In the genomic region with DNA sequence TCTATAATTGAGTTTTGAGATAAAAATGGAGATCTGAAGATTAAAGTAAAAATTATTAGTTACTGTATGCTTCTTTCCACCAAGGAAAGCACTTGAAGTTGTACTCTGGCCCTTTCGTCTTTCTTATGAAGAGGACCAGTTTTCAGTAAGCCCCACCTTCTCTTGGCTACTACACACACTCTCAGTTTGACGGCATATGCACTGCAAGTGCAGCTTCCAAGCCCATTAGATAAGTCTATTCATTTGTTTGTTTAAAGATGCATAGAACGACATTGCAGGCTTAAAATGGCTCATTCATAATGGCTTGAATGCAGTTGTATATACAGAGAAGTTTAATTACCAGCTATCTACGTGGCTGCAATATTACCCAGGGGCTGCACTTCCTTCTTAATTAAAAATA, we compare ENCODE assay signal across 26 mouse cellular contexts.
DNase-seq lines count a peak whose midpoint lies in the region; ATAC-seq and TF ChIP-seq lines count a peak whose summit lies in the region.
"Had no signal": no experiment of that assay in that cellular context is flagged by ENCODE, and none has a peak within 500 bp of the region (broad histone marks: within the 10 kb centered on the region; RNA-seq: fewer than 3 reads in every experiment).

No protein-coding gene starts in this region.

- no peak overlapping the region for H3K27ac ChIP-seq in forebrain, embryonic 13.5 days
- no peak overlapping the region for H3K27ac ChIP-seq in forebrain, embryonic 11.5 days (ENCODE audit: low read depth, low read length)
- H3K27ac ChIP-seq in forebrain, embryonic 16.5 days (ENCODE audit: low read length), result no peak overlapping the region
- H3K27ac ChIP-seq in forebrain, postnatal 0 days (ENCODE audit: low read depth, low read length), result no peak overlapping the region
- no peak overlapping the region for H3K27ac ChIP-seq in neural tube, embryonic 15.5 days (replicated peaks)
- H3K27ac ChIP-seq: embryonic facial prominence, embryonic 13.5 days; embryonic facial prominence, embryonic 15.5 days; forebrain, embryonic 10.5 days had no signal

- no peaks in the 10 kb centered on the region for H3K36me3 ChIP-seq in forebrain, embryonic 13.5 days (ENCODE audit: poor library complexity, severe bottlenecking)
- H3K36me3 ChIP-seq in forebrain, embryonic 11.5 days (ENCODE audit: control insufficient read depth, insufficient read depth, low read length), result no peaks in the 10 kb centered on the region
- no peaks in the 10 kb centered on the region for H3K36me3 ChIP-seq in forebrain, embryonic 16.5 days (ENCODE audit: control insufficient read depth, insufficient read depth)
- no peaks in the 10 kb centered on the region for H3K36me3 ChIP-seq in forebrain, postnatal 0 days (ENCODE audit: insufficient read depth)
- H3K36me3 ChIP-seq in neural tube, embryonic 15.5 days, result no peaks in the 10 kb centered on the region
- H3K36me3 ChIP-seq: embryonic facial prominence, embryonic 13.5 days; embryonic facial prominence, embryonic 15.5 days; forebrain, embryonic 10.5 days; G1E had no signal

- ATAC-seq in forebrain, embryonic 13.5 days, result peak; percentile 65; the same call in 1 of the 2 replicates
- ATAC-seq in forebrain, embryonic 11.5 days (replicated peaks; ENCODE audit: low FRiP score), result no peak
- peak; percentile 61; the same call in 1 of the 2 replicates for ATAC-seq in forebrain, embryonic 16.5 days
- no peak for ATAC-seq in forebrain, postnatal 0 days
- ATAC-seq in neural tube, embryonic 15.5 days (ENCODE audit: low FRiP score), result 0 out of 2 replicates have a peak, but pooled peaks have one; percentile 41
- ATAC-seq: activated CD4-positive, CD25-positive, alpha-beta regulatory T cell, adult 4 months; CD4-positive, CD25-positive, alpha-beta regulatory T cell, adult 4 months; Patski had no signal

- WGBS in forebrain, embryonic 13.5 days, result 23% methylated on average over 4 of the region's 4 CpGs
- WGBS in forebrain, embryonic 11.5 days, result 60% methylated on average over 4 of the region's 4 CpGs
- 14% methylated on average over 4 of the region's 4 CpGs for WGBS in forebrain, embryonic 16.5 days
- WGBS in forebrain, postnatal 0 days, result 21% methylated on average over 4 of the region's 4 CpGs
- 45% methylated on average over 4 of the region's 4 CpGs for WGBS in neural tube, embryonic 15.5 days

- H3K9ac ChIP-seq in forebrain, embryonic 13.5 days, result no peak overlapping the region
- H3K9ac ChIP-seq in forebrain, embryonic 11.5 days (ENCODE audit: low read length), result no peak overlapping the region
- H3K9ac ChIP-seq in forebrain, embryonic 16.5 days (replicated peaks; ENCODE audit: low read depth, low read length), result no peak overlapping the region
- no peak overlapping the region for H3K9ac ChIP-seq in forebrain, postnatal 0 days
- no peak overlapping the region for H3K9ac ChIP-seq in neural tube, embryonic 15.5 days (replicated peaks)
- H3K9ac ChIP-seq: embryonic facial prominence, embryonic 13.5 days; embryonic facial prominence, embryonic 15.5 days had no signal

- H3K27me3 ChIP-seq in forebrain, embryonic 13.5 days, result no peaks in the 10 kb centered on the region
- no peaks in the 10 kb centered on the region for H3K27me3 ChIP-seq in forebrain, embryonic 11.5 days (ENCODE audit: control insufficient read depth, insufficient read depth, low read length)
- H3K27me3 ChIP-seq in forebrain, embryonic 16.5 days (replicated peaks; ENCODE audit: control insufficient read depth, insufficient read depth, low read length), result no peaks in the 10 kb centered on the region
- no peaks in the 10 kb centered on the region for H3K27me3 ChIP-seq in forebrain, postnatal 0 days (ENCODE audit: insufficient read depth, low read length)
- H3K27me3 ChIP-seq in neural tube, embryonic 15.5 days (replicated peaks), result no peaks in the 10 kb centered on the region
- H3K27me3 ChIP-seq: CH12.LX; embryonic facial prominence, embryonic 13.5 days; embryonic facial prominence, embryonic 15.5 days; Patski had no signal

- no peak for TF ChIP-seq CTCF in forebrain, postnatal 0 days (IDR thresholded peaks at IDR 0.05; ENCODE audit: low read depth)

- no peak for DNase-seq in forebrain, embryonic 11.5 days (ENCODE audit: low spot score)
- DNase-seq in forebrain, postnatal 0 days, result no peak
- DNase-seq in neural tube, embryonic 10.5 days (ENCODE audit: extremely low spot score, low spot score), result no peak
- DNase-seq: adrenal gland, adult 8-10 months; adrenal gland, postnatal 14 days; adrenal gland, postnatal 36 days; B cell, adult 2 months; cerebellum, adult 11 months; cerebellum, adult 18-20 months; cerebellum, adult 8-10 months; cerebellum, adult 9-11 months; cerebellum, postnatal 14 days; cerebellum, postnatal 36 days; embryo, embryonic 11 days had no signal

- H3K4me1 ChIP-seq in forebrain, embryonic 13.5 days, result no peaks in the 10 kb centered on the region; the same call in 1 of the 2 replicates
- H3K4me1 ChIP-seq in forebrain, embryonic 11.5 days (replicated peaks; ENCODE audit: control insufficient read depth, insufficient read depth, low read length), result no peaks in the 10 kb centered on the region
- peaks cover 3% of the 10 kb centered on the region; the same call in 1 of the 2 replicates for H3K4me1 ChIP-seq in forebrain, embryonic 16.5 days (replicated peaks; ENCODE audit: control insufficient read depth, insufficient read depth, low read length)
- no peaks in the 10 kb centered on the region for H3K4me1 ChIP-seq in forebrain, postnatal 0 days (ENCODE audit: insufficient read depth)
- H3K4me1 ChIP-seq in neural tube, embryonic 15.5 days, result no peaks in the 10 kb centered on the region
- H3K4me1 ChIP-seq: embryonic facial prominence, embryonic 13.5 days; embryonic facial prominence, embryonic 15.5 days; forebrain, embryonic 10.5 days had no signal

- H3K4me3 ChIP-seq in forebrain, embryonic 13.5 days, result no peak overlapping the region
- H3K4me3 ChIP-seq in forebrain, embryonic 11.5 days (ENCODE audit: low read depth, low read length), result no peak overlapping the region
- no peak overlapping the region for H3K4me3 ChIP-seq in forebrain, embryonic 16.5 days (replicated peaks; ENCODE audit: low read length)
- no peak overlapping the region for H3K4me3 ChIP-seq in forebrain, postnatal 0 days (ENCODE audit: low read depth, low read length)
- H3K4me3 ChIP-seq in neural tube, embryonic 15.5 days (replicated peaks), result no peak overlapping the region
- H3K4me3 ChIP-seq: embryonic facial prominence, embryonic 13.5 days; embryonic facial prominence, embryonic 15.5 days; erythroblast, embryonic 14.5 days; forebrain, embryonic 10.5 days had no signal

- H3K4me2 ChIP-seq in forebrain, embryonic 13.5 days, result no peak overlapping the region
- H3K4me2 ChIP-seq in forebrain, embryonic 11.5 days (ENCODE audit: low read depth, low read length, severe bottlenecking), result no peak overlapping the region
- no peak overlapping the region for H3K4me2 ChIP-seq in forebrain, embryonic 16.5 days (ENCODE audit: low read length)
- no peak overlapping the region for H3K4me2 ChIP-seq in forebrain, postnatal 0 days (ENCODE audit: low read depth)
- no peak overlapping the region for H3K4me2 ChIP-seq in neural tube, embryonic 15.5 days
- H3K4me2 ChIP-seq: embryonic facial prominence, embryonic 13.5 days; embryonic facial prominence, embryonic 15.5 days had no signal

- no peaks in the 10 kb centered on the region for H3K9me3 ChIP-seq in forebrain, embryonic 13.5 days (replicated peaks)
- no peaks in the 10 kb centered on the region for H3K9me3 ChIP-seq in forebrain, embryonic 11.5 days (ENCODE audit: control insufficient read depth, low read length)
- no peaks in the 10 kb centered on the region for H3K9me3 ChIP-seq in forebrain, embryonic 16.5 days (ENCODE audit: control insufficient read depth, low read length)
- no peaks in the 10 kb centered on the region for H3K9me3 ChIP-seq in forebrain, postnatal 0 days (ENCODE audit: low read length)
- H3K9me3 ChIP-seq in neural tube, embryonic 15.5 days (replicated peaks), result no peaks in the 10 kb centered on the region
- H3K9me3 ChIP-seq: embryonic facial prominence, embryonic 13.5 days; embryonic facial prominence, embryonic 15.5 days; forebrain, embryonic 10.5 days; G1E had no signal

Comparison
In these comparisons a context has a peak if more than half of its experiments do, and no peak if none do; other contexts are left out.
1. ATAC-seq: peak in forebrain, embryonic 13.5 days (single experiment), forebrain, embryonic 16.5 days (single experiment) and neural tube, embryonic 15.5 days (single experiment); none in forebrain, embryonic 11.5 days (single experiment) and forebrain, postnatal 0 days (single experiment).